Mouse (Mus musculus): ENCODE data around the gene Txndc2. TPM values are rescaled to one million over a fixed set of nuclear protein-coding genes. Genes with fewer than 3 reads are reported as not detected.

Txndc2 gene
- total RNA-seq, 2 experiments from 2014 or later: 0.28 to 0.44 TPM

DNA sequence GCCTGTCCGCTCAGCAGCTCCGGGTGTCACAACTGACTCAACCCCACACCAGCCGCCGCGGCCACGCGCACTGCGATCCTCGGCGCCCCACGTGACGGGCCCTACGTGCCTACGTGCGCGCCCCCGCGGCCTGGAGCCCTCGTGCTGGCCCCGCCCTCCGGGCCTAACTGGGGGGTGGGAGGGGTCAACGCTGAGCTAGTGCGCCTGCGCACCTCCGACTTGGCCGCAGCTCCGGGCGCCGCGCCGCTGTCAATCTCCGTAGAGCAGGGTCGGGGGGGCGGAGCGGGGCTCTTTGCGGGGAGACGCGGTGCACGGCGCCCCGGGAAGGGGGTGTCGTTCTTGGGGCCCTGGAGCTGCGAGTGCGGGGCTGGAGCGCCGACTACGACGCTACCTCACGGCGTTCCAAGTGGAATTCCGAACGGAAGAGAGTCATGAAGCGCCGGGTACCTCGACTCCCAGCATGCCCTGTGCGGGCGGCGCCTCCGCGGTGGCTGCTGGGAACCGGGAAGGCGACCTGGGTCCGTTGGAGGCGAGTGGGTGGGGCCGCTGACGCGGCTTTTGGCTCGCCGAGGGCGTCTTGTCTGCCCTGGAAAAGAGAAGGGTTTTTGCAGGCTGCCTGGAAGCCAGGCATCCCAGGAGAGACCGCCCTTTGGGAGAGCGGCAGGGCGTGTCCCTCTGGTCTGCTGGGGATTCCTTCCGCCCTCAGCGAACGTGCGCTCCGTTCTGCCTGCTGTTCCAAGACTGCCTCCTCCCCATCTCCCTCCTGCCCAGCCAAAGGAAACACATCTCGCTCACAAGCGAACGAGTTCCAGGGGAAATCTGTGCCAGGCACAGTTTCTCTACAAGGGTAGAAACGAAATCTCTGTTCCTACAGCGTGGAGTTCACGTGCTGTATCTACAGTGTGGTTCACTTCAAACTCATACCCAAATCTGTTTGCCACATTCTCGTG is 28.2 kb downstream of the Txndc2 start, which contains the start of gene Vapa:
Gene Vapa (minus strand): TSS at position 93 of the 950 bp plus-strand sequence.
- intact Hi-C loops (cut with DNase I): loop anchor here (10.0 kb wide), 1 partner anchor 161 kb away; the partner anchor contains the start of gene Rab31
- peak; percentile 99 for DNase-seq

DNA sequence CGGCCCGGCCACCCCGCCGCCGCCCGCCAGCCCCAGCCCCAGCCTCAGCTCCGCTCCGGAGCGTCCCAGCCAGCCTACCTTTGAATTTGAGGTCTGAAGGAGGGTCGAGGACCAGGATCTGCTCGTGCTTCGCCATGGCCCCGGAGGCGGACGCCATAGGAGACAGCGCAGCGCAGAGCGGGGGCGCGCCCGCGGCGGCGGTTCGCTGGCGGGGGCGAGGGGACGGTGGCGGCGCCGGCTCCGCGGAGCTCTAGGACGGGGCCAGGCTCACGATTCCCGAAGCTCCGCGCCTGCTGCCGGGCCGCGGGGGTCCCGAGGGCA is 28.9 kb downstream of the Txndc2 start:
- intact Hi-C loops (cut with DNase I): loop anchor here (10.0 kb wide), 1 partner anchor 162 kb away; the partner anchor contains the start of gene Rab31
- no peak for DNase-seq

DNA sequence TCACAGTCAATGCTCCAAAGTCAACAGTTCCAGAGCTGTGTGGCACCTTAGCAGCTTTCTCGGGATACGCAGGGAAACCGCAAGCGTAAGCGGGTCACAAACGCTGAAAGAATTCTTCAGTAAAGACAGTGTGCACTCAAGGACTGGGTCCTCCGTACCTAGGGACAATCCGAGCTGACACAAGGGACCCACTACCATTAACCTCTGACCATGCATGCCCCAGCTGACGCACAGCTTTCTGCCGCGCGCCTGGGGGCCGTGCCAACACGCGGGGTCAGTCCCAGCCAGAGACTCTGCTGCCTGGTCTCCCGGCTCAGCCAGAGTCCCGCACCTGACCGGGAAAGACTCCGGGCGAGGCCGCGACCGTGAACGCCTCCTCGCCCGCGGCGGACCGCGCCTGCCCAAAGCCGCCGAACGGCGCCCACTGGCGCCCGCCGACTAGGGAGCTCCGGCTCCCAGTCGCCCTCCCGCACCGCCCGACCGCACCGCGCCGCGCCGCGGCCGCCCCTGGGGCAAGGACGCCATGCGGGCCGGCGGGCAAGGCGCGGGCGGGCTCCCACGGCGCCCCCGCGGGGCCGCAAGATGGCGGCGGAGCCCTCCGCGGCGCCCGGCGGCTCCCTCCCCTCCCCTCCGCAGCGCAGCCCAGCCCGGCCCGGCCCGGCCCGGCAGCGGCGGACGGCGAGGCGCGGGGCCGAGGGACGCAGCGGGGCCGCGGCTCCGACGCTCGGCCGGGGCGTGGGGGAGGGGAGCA is 29.4 kb downstream of the Txndc2 start:
- DNase-seq: peak; percentile 51
- intact Hi-C loops (cut with DNase I): loop anchor here (10.0 kb wide), 1 partner anchor 162 kb away; the partner anchor contains the start of gene Rab31

DNA sequence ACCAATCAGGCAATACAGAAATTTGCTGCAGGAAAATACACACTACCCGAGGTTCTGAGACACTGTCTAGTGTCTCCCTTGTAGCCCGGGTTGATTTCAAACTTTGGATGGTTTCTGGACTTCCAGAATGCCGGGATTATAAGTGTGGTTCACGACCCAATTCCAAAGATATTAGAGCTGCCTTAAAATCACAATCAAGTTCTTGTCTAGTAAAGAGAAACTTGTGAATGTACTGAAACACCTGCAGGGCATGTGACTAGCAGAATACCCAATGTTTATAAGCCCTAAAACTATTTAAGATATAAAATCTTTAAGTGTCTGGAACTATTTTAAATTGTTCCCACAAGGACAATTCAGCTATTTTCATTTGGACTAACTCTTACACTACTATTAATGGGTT is 30.2 kb downstream of the Txndc2 start:
- no peak for DNase-seq
- intact Hi-C loops (cut with DNase I): loop anchor here (10.0 kb wide), 1 partner anchor 163 kb away; the partner anchor contains the start of gene Rab31

DNA sequence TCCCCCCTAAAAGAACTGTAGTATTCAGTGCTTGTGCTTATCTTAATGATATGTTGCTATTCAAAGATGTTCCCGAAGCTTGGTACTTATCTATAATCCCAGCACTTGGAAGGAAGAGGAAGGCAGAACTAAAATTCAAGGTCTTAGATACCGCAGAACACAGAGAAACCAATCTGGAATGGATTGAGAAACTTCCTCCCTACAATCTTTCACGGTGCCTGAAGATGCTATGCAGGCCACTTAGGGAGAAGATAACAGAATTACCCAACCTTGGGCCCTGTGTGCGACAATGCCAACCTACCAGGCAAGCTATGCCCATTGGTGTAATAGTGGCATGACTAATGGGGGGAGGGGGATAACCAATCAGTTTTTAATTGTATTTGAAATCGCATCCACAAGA is 33.2 kb downstream of the Txndc2 start:
- intact Hi-C loops (cut with DNase I): no loop called here
- DNase-seq: no peak

DNA sequence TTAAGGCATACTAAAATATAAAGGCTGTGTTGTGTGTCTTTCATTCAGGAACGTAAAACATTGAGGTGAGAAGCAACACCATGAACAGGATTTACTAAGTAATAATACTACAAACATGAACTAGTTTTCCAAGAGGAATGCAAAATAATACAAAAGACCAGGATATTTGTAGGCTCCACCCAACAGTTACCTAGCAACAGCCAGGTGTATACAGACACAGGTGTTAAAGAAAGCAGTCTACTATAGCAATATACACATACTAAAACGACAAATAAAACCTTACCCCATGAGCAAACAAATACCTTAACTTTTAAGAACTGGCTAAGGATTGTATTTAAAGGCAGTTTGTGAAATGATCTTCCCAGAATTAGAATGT is 33.7 kb downstream of the Txndc2 start:
- intact Hi-C loops (cut with DNase I): no loop called here
- DNase-seq: no peak

DNA sequence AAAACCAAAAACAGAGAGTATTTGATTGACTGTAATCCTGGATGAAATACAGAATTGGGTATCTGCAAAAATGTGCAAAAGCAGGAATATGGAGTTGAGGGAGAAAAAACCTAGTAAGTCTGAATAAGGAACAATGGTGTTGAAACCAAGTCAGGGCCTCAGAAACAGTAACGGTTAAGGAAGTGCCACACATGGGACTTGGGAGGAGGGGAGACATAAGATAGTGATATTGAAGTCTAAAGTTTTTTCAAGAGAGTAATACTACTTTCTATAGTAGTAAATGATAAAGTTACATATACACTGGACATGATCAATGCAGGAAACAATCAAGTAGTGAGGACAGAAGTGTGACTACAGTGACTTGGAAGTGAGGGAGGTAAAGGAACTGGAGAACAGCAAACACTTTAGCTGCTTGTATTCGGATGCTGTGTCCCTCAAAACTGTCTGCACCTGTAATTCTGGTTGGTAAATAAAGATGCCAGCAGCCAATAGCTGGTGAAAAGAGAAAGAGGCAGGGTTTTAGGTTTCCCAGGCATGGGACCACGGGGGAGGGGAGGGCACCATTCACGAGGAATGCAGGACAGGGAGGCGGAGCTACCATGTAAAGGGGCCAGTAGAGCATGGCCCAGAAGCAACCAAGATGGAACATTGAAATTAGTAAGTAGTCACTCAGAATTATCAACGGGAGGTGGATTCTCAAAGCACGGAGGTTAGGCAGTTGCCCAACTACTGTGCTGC is 34.2 kb downstream of the Txndc2 start:
- DNase-seq: no peak
- intact Hi-C loops (cut with DNase I): no loop called here

DNA sequence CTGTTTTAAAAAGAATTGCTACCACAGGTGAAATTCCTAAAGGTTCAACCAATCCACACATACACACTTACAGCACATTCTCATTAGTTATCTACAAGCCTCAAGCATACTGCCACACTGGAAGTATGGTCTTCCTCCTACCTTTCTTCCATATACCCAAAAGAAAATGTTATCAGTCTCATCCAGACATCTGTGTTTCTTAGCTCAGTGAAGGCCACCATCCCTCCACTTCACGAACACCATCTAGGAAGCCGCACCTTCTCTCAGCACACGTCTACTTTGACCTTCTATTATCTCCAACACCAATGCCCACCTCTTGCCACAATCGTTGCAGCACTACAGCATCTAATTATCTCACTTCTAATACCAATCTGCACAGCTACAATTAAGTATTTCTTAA is 36.0 kb downstream of the Txndc2 start:
- intact Hi-C loops (cut with DNase I): no loop called here
- DNase-seq: no peak

DNA sequence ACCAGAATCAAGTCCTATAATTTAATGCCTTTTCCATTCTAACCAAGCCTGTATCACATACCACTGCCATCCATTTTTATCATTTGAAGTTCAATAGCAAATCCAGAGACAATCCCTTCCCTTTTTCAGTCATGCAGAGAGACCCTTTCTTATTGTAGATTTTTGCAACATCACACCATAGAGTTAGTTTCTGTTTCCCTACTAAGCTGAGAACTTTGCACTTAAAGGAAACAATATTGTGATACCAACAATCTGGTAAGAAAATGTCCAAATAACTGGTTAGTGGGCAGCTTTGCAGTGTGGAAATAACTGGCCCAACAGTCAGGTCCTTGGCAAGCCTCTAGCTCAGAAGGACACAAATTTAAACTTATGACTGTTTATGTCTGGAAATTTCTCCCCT is 37.1 kb downstream of the Txndc2 start:
- DNase-seq: no peak

DNA sequence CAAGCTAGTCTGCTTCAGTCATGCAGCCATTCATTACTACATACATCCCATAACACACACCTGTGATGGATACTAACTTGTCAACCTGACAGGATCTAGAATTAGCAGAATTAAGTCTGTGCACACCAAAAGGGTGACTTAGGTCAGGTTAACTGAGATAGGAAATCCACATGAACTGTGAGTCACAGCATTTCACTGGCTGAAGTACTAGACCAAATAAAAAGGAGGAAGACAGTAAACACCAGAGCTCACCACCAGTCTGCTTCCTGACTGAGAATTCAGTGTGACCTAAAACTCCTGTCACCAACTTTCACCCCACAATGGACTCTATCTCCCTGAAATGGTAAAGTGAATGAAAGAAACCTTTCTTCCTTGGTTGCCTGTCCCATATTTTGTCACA is 37.7 kb downstream of the Txndc2 start:
- DNase-seq: no peak
- intact Hi-C loops (cut with DNase I): no loop called here

More for the DNA sequence above, 37.1 kb downstream of the Txndc2 start:
- intact Hi-C loops (cut with DNase I): no loop called here

DNA sequence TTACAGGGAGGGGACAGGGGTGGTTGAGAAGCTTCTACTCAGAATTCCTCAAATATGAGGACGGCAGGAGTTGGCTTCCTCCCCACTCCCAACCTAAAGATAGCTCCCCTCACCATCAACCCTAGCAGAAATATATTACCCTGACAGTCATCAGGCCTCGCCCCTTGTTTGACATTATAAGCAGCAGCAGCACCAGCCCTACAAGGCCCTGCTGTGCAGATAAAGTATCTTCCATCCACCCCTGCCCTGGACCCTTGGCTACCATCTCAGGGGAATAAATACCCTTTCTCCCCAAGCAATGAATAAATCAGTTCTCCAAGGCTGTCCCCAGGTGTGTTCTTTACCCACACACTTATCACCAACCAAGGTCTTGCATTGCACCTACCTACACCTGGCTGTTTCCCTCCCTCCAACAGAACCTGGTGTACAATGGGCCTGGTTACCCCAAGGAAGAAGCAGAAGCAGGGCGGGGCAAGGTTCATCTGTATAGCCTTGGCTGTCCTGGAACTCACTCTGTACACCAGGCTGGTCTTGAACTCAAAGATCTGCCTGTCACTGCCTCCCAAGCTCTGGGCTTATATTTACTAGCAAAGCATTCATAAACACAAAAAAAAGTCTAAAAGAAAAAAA is 44.0 kb downstream of the Txndc2 start:
- intact Hi-C loops (cut with DNase I): no loop called here
- DNase-seq: no peak

DNA sequence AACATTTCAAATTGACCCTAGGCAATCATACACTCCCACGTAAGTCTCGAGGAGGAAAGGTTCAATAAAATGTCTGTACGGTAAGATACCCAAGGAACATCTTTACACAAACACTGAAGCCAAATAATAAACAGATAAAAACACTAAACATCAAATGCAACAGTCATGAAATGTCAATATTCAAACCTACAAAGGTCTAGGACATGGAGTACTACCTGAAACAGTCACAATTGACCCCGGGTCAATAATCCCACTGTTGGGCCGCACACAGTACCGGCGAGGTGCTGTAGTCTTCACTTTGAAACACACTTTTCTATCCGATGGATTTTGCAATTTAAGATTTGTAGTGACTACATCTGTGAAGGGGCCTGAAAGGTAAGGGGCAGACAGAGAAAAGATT is 47.3 kb downstream of the Txndc2 start:
- DNase-seq: no peak
- intact Hi-C loops (cut with DNase I): no loop called here

Other genes starting within 250 kb of the Txndc2 start
- under 1 TPM; 0.46 to 0.54 TPM for gene Tmem232, start 101.4 kb downstream of the Txndc2 start, total RNA-seq (2021)
- gene Vapa, start 28.6 kb downstream of the Txndc2 start, total RNA-seq (2021): 100 to 1,000 TPM; 167 to 168 TPM
- gene Rab31, start 130.6 kb upstream of the Txndc2 start, total RNA-seq (2021): 10 to 100 TPM; 83.1 to 96.3 TPM
- gene Ppp4r1, start 140.4 kb upstream of the Txndc2 start, total RNA-seq (2021): 10 to 100 TPM; 80.6 to 86.3 TPM
- 10 to 100 TPM; 37.6 to 38.2 TPM for gene Ralbp1, start 243.6 kb upstream of the Txndc2 start, total RNA-seq (2021)

Measured in left cerebral cortex, postnatal 4 days (tissue).